In genomic region chr13:56671206-56671605, GRCm38 (mm10) we compare ENCODE assay signal across 13 mouse cellular contexts. TPM values are rescaled to one million over a fixed set of nuclear protein-coding genes. Genes with fewer than 3 reads are reported as not detected.
DNase-seq lines count a peak whose midpoint lies in the region; ATAC-seq and TF ChIP-seq lines count a peak whose summit lies in the region.
"Had no signal": no experiment of that assay in that cellular context is flagged by ENCODE, and none has a peak within 500 bp of the region (broad histone marks: within the 10 kb centered on the region; RNA-seq: fewer than 3 reads in every experiment).

No protein-coding gene starts in this region.

- H3K4me3 ChIP-seq in intestine, embryonic 15.5 days (replicated peaks) = no peak overlapping the region
- H3K4me3 ChIP-seq in intestine, postnatal 0 days (ENCODE audit: low read depth, low read length) = no peak overlapping the region
- no peak overlapping the region for H3K4me3 ChIP-seq in heart, embryonic 10.5 days
- H3K4me3 ChIP-seq in hindbrain, embryonic 10.5 days = no peak overlapping the region
- H3K4me3 ChIP-seq: hindbrain, embryonic 12.5 days; kidney, embryonic 15.5 days; liver, embryonic 12.5 days had no signal

- no peaks in the 10 kb centered on the region for H3K4me1 ChIP-seq in intestine, embryonic 15.5 days (replicated peaks)
- H3K4me1 ChIP-seq in intestine, postnatal 0 days (replicated peaks; ENCODE audit: control insufficient read depth, insufficient read depth, low read length) = no peaks in the 10 kb centered on the region
- peaks cover 26% of the 10 kb centered on the region for H3K4me1 ChIP-seq in heart, embryonic 10.5 days
- peaks cover 20% of the 10 kb centered on the region for H3K4me1 ChIP-seq in hindbrain, embryonic 10.5 days (replicated peaks)
- H3K4me1 ChIP-seq: hindbrain, embryonic 12.5 days; liver, embryonic 12.5 days had no signal

- no peak overlapping the region for H3K4me2 ChIP-seq in intestine, embryonic 15.5 days (replicated peaks)
- H3K4me2 ChIP-seq in intestine, postnatal 0 days (replicated peaks; ENCODE audit: low read depth) = no peak overlapping the region
- H3K4me2 ChIP-seq: hindbrain, embryonic 12.5 days; kidney, embryonic 15.5 days; liver, embryonic 12.5 days had no signal

- 44% methylated on average over 11 of the region's 11 CpGs for WGBS in intestine, embryonic 15.5 days
- 49% methylated on average over 11 of the region's 11 CpGs for WGBS in intestine, postnatal 0 days
- 33% methylated on average over 11 of the region's 11 CpGs for WGBS in heart, embryonic 10.5 days
- WGBS in hindbrain, embryonic 10.5 days = 64% methylated on average over 11 of the region's 11 CpGs

- peak; percentile 51 for ATAC-seq in intestine, embryonic 15.5 days
- ATAC-seq in intestine, postnatal 0 days = no peak
- ATAC-seq: liver, embryonic 12.5 days; midbrain, embryonic 16.5 days had no signal

- H3K9ac ChIP-seq in intestine, embryonic 15.5 days = no peak overlapping the region
- H3K9ac ChIP-seq in intestine, postnatal 0 days (ENCODE audit: low read depth, low read length) = no peak overlapping the region
- H3K9ac ChIP-seq: hindbrain, embryonic 12.5 days; kidney, embryonic 15.5 days; liver, embryonic 12.5 days had no signal

- DNase-seq in Muller cell, postnatal 12 days (ENCODE audit: inconsistent ontology term) = peak; percentile 20
- DNase-seq in heart, embryonic 10.5 days (ENCODE audit: low spot score) = no peak
- peak; percentile 73 for DNase-seq in lung, postnatal 10 days
- DNase-seq in thymus, postnatal 0 days (ENCODE audit: low spot score) = no peak
- DNase-seq in hindbrain, embryonic 10.5 days (ENCODE audit: low spot score) = no peak
- no peak for DNase-seq in adrenal gland, adult 18-20 months (ENCODE audit: low spot score in 2 of 2)
- DNase-seq: layer of hippocampus, postnatal 36 days had no signal

- H3K27ac ChIP-seq in intestine, embryonic 15.5 days = no peak overlapping the region
- H3K27ac ChIP-seq in intestine, postnatal 0 days (ENCODE audit: low read depth, low read length) = no peak overlapping the region
- peak overlapping the region; percentile 59; the same call in 1 of the 2 replicates for H3K27ac ChIP-seq in heart, embryonic 10.5 days
- no peak overlapping the region for H3K27ac ChIP-seq in hindbrain, embryonic 10.5 days
- H3K27ac ChIP-seq: hindbrain, embryonic 12.5 days; kidney, embryonic 15.5 days; liver, embryonic 12.5 days had no signal

- TF ChIP-seq CTCF in intestine, postnatal 0 days (IDR thresholded peaks at IDR 0.05; ENCODE audit: low read depth) = no peak

- H3K36me3 ChIP-seq in intestine, embryonic 15.5 days = no peaks in the 10 kb centered on the region
- no peaks in the 10 kb centered on the region for H3K36me3 ChIP-seq in intestine, postnatal 0 days (ENCODE audit: control insufficient read depth, insufficient read depth)
- no peaks in the 10 kb centered on the region for H3K36me3 ChIP-seq in heart, embryonic 10.5 days
- no peaks in the 10 kb centered on the region for H3K36me3 ChIP-seq in hindbrain, embryonic 10.5 days
- H3K36me3 ChIP-seq: hindbrain, embryonic 12.5 days; kidney, embryonic 15.5 days; liver, embryonic 12.5 days had no signal

- H3K27me3 ChIP-seq in intestine, embryonic 15.5 days (replicated peaks) = no peaks in the 10 kb centered on the region
- H3K27me3 ChIP-seq in intestine, postnatal 0 days (replicated peaks; ENCODE audit: control insufficient read depth, insufficient read depth, low read length) = no peaks in the 10 kb centered on the region
- H3K27me3 ChIP-seq in heart, embryonic 10.5 days (ENCODE audit: insufficient read depth, poor library complexity, severe bottlenecking) = peaks cover 4% of the 10 kb centered on the region; the same call in 1 of the 2 replicates
- H3K27me3 ChIP-seq in hindbrain, embryonic 10.5 days (ENCODE audit: insufficient read depth, poor library complexity, severe bottlenecking) = peaks cover 8% of the 10 kb centered on the region; the same call in 1 of the 2 replicates
- H3K27me3 ChIP-seq: hindbrain, embryonic 12.5 days; kidney, embryonic 15.5 days; liver, embryonic 12.5 days had no signal

- H3K9me3 ChIP-seq in intestine, embryonic 15.5 days = no peaks in the 10 kb centered on the region
- no peaks in the 10 kb centered on the region for H3K9me3 ChIP-seq in intestine, postnatal 0 days (ENCODE audit: control insufficient read depth)
- no peaks in the 10 kb centered on the region for H3K9me3 ChIP-seq in heart, embryonic 10.5 days
- no peaks in the 10 kb centered on the region for H3K9me3 ChIP-seq in hindbrain, embryonic 10.5 days
- H3K9me3 ChIP-seq: hindbrain, embryonic 12.5 days; kidney, embryonic 15.5 days; liver, embryonic 12.5 days had no signal

RNA-seq across cellular contexts. Expression of gene Smad5, which starts 31.6 kb away (rescaled TPM):
- 19.3 and 19.5 TPM in 2 replicates for polyA plus RNA-seq in intestine, embryonic 15.5 days (2015; fragmentation: Nextera tagmentation; extraction: Ambion mirVana)
- 8.5 and 11.9 TPM in 2 replicates for polyA plus RNA-seq in intestine, postnatal 0 days (2015; fragmentation: Nextera tagmentation; extraction: Ambion mirVana)
- 20.7 and 23.0 TPM in 2 replicates for polyA plus RNA-seq in heart, embryonic 10.5 days (2016; fragmentation: Nextera tagmentation; extraction: Ambion mirVana)
- polyA plus RNA-seq in thymus, postnatal 0 days (2015; fragmentation: Nextera tagmentation; extraction: Ambion mirVana) = 13.1 and 13.7 TPM in 2 replicates
- polyA plus RNA-seq in hindbrain, embryonic 10.5 days (2016; fragmentation: Nextera tagmentation; extraction: Ambion mirVana) = 31.4 and 34.4 TPM in 2 replicates
- total RNA-seq in adrenal gland, adult 18-20 months (2021) = 10 to 100 TPM; 40.4 to 51.7 TPM

Comparison
In these comparisons a context has a peak if more than half of its experiments do, and no peak if none do; other contexts are left out.
1. DNase-seq: peak in Muller cell, postnatal 12 days (single experiment) and lung, postnatal 10 days (single experiment); none in heart, embryonic 10.5 days (single experiment), thymus, postnatal 0 days (single experiment), hindbrain, embryonic 10.5 days (single experiment) and adrenal gland, adult 18-20 months (0 of 2).